Mouse (Mus musculus) 3T3-L1 (cell line): ENCODE data around the gene Nr6a1.

Source experiments
- DNase-seq: peaks from one replicate; pipeline ENCODE4 v3.0.0-alpha.2; 2015; ENCODE audit warnings: low read depth, low spot score

The Nr6a1 gene

DNA sequence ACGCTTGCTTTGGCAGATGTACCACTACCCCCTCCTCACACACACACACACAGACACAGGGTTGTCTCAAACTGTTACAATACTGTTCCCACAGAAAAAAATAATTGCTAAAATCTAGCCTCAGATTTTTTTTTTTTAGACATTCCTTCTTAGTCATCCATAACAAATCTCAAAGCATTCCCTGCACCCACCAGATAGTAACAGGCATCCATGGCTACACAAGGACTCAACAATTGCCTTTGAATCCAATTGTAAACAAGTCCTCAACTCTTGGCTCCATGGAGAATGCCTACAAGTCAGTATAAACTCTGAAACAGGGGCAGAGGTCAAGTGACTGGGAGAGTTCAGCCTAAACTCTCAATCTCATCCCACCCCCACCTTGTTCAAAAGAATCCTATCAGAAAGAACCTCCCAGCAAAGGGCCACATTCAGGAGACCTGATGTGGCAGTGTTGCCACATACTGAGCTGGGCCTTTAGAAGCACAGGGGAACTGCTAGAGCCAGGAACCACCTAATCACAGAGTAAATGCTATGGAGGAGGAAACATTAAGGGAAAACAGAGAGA lies 52.9 kb downstream of the Nr6a1 start:
- DNase-seq, result peak; percentile 67

- DNase-seq, result no peak
These were observed 54.8 kb downstream of the Nr6a1 start for GRCm38 (mm10) chr2:38872730-38873129.

DNA sequence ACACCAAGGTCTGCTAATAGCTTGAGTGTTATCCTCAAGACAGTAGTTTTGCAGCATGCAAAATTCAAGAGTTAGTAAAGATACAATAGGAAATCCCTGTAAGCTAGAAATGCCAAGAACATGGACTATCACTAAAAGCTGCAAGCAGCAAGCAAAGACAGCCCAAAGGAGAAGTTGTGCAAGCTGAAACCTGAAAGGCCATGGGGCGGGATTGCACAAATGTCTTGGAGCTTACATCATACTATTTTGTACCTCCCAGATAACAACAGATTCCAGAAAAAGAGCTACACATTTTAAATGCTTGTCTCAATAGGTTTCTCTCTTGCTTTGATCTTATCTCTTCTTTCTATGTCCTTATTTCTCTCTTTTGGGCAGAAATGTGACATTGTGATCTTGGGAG lies 60.8 kb downstream of the Nr6a1 start:
- peak; percentile 87 for DNase-seq

- DNase-seq, result peak; percentile 86
These were observed 63.5 kb downstream of the Nr6a1 start for GRCm38 (mm10) chr2:38864011-38864410.

- DNase-seq, result peak; percentile 51
These were observed 75.7 kb downstream of the Nr6a1 start for GRCm38 (mm10) chr2:38851797-38852196.

DNA sequence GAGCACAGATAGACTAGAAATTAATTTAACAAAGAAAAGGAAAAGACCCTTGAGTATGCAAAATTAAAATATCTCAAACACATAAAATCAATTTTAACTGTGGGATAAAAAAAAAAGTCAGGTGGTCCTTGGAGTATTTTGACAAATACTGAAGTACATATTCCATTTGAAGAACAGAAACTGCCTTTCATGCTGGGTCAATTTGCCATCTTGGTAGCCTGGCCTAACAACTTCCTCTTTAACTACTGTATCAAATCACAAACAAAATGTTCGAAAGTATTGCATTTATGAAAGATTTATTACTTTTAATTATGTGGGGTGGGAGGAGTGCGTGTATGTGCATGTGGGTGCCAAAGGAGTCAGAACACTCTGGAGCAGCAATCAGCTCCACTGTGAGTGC lies 81.2 kb downstream of the Nr6a1 start:
- DNase-seq, result no peak

DNA sequence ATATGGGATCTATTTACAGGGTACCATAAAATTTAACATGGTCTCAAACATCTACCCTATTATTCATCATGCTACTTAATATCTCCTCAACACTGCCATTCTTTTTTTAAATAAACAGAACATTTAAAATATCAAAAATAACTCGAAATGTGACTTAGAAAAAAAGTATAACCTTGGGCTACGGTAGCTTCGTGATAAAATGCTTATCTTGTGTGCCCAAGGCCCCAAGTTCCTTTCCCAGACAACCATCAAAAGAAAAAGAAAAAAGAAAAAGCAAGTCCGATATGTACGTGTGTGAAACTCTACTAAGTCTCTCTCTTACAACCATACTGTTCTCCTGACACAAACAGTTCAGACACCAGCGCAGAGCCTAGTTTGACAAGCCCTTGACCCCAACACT lies 92.0 kb downstream of the Nr6a1 start:
- no peak for DNase-seq

DNA sequence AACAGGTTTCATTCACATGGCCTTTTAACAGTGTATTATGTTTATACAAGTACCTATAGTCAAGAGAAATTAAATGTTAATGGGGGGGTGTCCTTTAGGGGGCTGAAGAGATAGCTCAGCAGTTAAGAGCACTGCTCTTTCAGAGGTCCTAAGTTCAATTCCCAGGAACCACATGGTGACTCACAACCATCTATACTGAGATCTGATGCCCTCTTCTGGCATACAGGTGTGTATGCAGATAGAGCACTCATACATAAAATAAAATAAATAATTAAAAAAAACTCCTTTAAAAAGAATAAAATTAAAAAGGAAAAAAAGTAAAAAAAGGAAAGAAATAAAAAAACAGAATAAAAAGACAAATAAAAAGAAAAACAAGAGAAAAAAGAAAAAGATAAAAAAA lies 95.5 kb downstream of the Nr6a1 start:
- DNase-seq, result peak; percentile 62

DNA sequence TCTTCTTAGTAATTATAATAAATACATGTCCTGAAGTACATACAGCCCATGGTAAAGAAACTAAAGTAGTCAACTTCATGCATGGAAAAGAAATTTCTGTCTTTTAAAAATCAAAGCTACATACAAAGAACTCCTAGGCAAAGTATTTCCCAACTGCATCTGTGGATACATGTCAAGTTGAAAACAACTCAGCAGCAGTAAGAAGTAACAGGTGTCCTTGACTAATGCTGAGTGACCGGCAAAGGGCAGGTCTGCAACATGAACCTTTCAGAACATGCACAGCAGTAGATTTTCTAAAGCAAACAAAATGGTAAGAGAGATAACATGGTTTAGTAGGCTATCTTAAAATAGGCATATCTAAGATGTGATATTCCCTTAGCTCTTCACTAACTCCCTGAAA lies 98.0 kb downstream of the Nr6a1 start:
- no peak for DNase-seq

DNA sequence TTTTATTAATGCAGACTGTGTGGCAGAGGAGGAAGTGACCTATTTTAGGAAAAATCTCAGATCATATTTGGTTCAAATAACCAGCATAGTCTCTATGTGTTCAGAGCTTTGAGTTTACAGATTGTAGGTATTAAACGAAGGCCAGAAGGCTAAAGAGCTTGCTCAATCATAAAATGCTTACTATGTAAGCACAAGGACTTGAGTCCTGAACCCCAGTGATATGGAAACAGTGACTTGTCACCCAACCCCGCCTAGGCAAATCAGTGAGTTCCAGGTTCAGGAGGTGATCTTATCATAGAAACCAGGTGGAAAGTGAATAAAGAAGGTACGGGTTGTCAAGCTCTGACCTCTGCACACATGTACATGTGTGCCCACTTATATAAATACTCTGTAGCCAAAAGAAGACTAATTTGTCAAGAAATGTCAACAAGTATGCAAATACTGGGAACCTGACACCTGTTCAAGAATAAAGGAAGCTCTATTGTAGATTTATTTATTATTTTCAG lies 99.6 kb downstream of the Nr6a1 start:
- DNase-seq, result no peak

DNA sequence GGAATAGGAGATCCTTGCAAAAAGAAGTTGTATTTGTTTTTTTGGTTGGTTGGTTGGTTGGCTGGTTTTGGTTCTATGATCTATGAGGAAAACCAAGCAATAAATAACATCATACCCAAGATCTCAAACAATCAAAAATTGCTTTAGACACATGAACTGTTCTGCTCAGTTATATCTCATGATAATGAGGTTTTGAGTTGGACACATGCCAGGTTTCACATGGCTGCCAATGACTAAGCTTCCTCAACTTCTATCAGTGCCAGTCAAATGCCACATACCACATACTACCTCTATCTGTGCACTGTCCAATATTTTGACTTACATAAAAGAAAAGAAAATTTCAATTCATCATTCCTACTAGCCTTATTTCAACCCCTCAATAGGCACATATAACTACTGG lies 101.3 kb downstream of the Nr6a1 start:
- DNase-seq, result peak; percentile 84

DNA sequence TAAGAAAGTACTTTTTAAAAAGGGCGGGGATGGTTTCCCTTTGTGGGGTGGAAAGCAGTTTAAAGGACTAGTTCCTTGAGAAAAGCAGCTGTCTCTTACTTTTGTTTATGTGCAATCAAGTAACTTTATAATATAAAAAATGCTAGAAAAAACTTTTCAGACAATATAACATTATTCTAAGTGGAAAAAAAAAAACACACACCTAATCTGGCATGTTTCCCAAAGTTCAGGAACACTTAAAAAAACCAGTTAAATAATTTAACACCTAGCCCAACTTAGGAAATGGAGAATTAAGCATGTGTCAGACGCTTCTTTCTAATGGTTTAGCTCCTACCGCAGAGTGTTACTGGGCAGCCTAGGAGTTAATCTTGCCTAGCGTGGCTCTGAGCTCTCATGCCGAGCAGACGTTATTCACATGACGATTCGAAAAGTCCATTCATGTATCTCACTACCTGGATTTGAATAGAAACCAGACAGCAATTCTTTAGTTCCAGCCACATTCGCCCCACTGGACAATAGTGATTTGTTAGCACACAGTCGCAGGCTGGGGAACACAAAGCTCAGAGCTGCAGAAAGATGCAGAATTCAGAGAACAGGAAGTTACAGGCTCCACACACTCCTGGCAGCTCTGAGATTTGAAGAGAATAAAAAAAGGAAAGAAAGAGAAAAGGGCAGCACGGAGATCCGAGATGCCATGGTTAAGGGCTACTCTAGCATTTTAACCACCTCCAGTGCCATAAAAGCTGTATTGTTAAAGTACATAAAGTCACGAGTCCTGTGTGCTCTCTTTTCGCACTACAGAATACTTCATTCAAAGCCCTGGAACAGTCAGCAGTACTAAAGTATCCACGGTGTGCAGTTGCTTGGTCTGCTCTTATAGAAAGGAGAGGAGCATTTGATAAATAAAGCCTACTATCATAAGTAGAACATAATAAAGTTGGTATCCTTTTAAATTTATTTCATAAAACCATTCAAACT lies 102.4 kb downstream of the Nr6a1 start:
- peak; percentile 77 for DNase-seq

- peak; percentile 94 for DNase-seq
These were observed 103.4 kb downstream of the Nr6a1 start for GRCm38 (mm10) chr2:38823912-38824583.

GRCm38 (mm10) chr2:38823406-38823805 lies 104.1 kb downstream of the Nr6a1 start:
- peak; percentile 86 for DNase-seq

DNA sequence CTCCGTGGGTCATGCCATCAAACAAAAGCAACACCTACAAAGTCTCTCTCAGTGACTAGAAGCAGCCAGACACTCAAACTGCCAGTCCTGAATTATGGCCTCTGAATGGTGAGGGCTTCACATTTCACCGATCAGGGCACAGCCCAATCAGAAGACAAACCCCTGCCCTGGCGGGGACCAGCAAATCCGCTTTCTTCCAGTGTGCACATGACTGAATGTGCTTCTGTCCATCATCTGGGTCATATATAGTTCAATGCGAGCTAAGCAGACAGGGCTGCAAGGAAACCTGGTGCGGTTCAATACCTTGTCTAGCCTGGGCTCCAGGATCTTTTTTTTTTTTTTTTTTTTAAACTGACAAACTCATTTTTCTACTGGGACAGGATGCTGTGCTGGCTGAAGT lies 104.5 kb downstream of the Nr6a1 start:
- peak; percentile 94 for DNase-seq

- DNase-seq, result no peak
These were observed 110.0 kb downstream of the Nr6a1 start for GRCm38 (mm10) chr2:38817487-38817886.

DNA sequence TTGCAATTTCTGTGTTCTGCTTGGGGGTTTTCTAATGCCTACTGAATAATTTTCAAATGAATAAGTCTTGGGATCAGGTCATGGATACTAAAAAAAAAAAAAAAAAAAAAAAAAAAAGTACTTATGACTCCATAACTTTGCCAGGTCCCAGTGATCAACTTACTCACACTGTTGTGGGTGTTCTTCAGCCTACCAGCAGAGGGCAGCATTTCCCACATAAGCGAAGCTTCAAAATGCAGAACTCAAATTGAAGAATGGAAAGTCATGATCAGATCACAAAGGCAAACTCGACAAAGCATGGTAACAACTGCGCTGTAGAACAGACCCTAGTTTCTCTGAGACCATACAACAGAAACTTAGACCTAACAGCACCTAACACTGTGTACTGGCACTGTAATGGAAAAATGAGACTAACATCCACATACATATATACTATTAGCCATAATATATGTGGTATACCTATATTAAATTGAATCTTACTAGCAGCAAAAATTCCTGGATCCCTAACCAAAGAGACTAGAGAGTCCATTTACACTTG lies 130.3 kb downstream of the Nr6a1 start:
- DNase-seq, result peak; percentile 91

GRCm38 (mm10) chr2:38787338-38787737 lies 140.2 kb downstream of the Nr6a1 start:
- peak; percentile 49 for DNase-seq

- no peak for DNase-seq
These were observed 141.1 kb downstream of the Nr6a1 start for GRCm38 (mm10) chr2:38786216-38786960.

DNA sequence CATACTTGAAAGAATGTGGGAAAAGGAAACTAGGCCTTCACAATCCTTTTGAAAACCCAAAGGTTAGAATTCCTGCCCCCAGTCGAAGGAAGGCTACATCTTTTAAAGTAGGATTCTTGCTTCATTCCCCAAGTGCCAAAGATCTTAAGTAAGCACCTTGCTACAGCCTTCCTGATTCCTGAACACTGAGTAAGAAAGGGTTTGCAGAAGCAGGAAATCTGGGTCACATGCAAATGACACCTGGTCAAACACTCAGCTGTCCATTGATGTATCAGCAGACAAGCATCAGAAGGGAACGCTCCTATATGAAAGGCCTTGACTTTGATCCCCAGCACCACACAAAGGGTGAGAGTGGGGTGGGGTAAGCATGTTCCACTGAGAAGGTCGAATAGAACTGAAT lies 142.4 kb downstream of the Nr6a1 start:
- DNase-seq, result peak; percentile 37

DNA sequence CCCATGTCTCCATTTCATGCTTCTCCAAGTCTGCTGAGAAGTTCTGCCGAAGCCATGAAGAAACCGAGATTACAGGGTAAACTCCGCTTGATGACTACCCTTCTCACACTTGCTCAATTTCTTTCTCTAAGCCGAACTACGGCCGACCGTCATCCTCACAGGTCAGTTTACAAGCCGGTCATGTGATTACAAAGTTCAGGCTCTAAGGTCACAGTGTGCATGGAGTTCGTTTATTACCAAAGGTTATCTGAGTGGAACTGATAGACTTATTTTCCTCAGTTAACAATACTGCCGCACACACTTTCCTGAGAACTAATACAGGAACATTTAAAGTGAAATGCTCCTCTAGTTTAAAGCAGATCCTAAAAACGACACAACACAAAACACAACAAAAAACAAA lies 143.1 kb downstream of the Nr6a1 start:
- no peak for DNase-seq
